ENCODE assay signal across 29 mouse cellular contexts in the genomic region with DNA sequence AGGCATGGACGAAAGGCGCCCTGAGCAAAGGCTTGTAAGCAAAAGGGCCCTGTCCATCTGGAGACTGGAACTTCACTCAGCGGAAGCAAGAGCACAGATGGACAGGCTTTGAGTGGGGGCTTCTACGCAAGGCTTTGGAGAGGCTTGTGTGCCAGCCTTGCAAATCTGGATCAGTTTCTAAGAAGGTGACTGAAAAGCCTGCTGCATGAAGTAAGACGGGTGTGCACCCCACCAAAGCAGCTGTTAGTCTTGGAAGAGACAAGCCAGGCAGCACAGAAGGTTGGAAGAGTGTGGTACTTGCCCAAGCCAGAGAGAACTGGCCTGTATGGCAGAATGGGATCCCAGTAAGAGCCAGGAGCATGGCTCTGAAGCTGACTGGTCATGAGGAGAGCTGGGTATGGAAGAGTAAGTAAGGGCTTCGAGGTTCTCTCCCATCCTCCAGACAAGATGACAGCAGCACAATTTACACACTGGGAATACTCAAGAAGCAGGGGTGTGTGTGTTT. TPM values are rescaled to one million over a fixed set of nuclear protein-coding genes. Genes with fewer than 3 reads are reported as not detected.
DNase-seq lines count a peak whose midpoint lies in the region; ATAC-seq lines count a peak whose summit lies in the region.
"Had no signal": no experiment of that assay in that cellular context is flagged by ENCODE, and none has a peak within 500 bp of the region (broad histone marks: within the 10 kb centered on the region; RNA-seq: fewer than 3 reads in every experiment).

No protein-coding gene starts in this region.

- WGBS in midbrain, embryonic 11.5 days: 94% methylated on average over 6 of the region's 6 CpGs
- 93% methylated on average over 6 of the region's 6 CpGs for WGBS in midbrain, embryonic 13.5 days

- peaks cover 23% of the 10 kb centered on the region for H3K36me3 ChIP-seq in midbrain, embryonic 11.5 days (ENCODE audit: control insufficient read depth, insufficient read depth, low read length)
- H3K36me3 ChIP-seq in midbrain, embryonic 13.5 days: peaks cover 94% of the 10 kb centered on the region

- no peak overlapping the region for H3K27ac ChIP-seq in midbrain, embryonic 11.5 days (ENCODE audit: low read depth, low read length)
- no peak overlapping the region for H3K27ac ChIP-seq in midbrain, embryonic 13.5 days
- H3K27ac ChIP-seq: embryonic facial prominence, embryonic 12.5 days; embryonic facial prominence, embryonic 15.5 days; gastrocnemius, adult 2 months; hindbrain, embryonic 12.5 days; hindbrain, embryonic 15.5 days had no signal

- no peak overlapping the region for H3K9ac ChIP-seq in midbrain, embryonic 11.5 days (ENCODE audit: low read length)
- no peak overlapping the region for H3K9ac ChIP-seq in midbrain, embryonic 13.5 days (replicated peaks)
- H3K9ac ChIP-seq: embryonic facial prominence, embryonic 12.5 days; embryonic facial prominence, embryonic 15.5 days; forebrain, postnatal 0 days; hindbrain, embryonic 12.5 days; hindbrain, embryonic 15.5 days had no signal

- H3K4me3 ChIP-seq in midbrain, embryonic 11.5 days (ENCODE audit: low read depth, low read length): no peak overlapping the region
- no peak overlapping the region for H3K4me3 ChIP-seq in midbrain, embryonic 13.5 days (replicated peaks)
- H3K4me3 ChIP-seq: embryonic facial prominence, embryonic 12.5 days; embryonic facial prominence, embryonic 15.5 days; gastrocnemius, adult 2 months; hindbrain, embryonic 12.5 days; hindbrain, embryonic 15.5 days had no signal

- DNase-seq in cerebellum, adult 11-12 months: peak; percentile 60
- DNase-seq in midbrain, embryonic 11.5 days (ENCODE audit: low spot score, missing footprints): peak; percentile 33
- DNase-seq in cerebellum, postnatal 10 days: peak; percentile 75 to 82
- DNase-seq in cerebellum, postnatal 36 days: peak; percentile 37 to 45
- no peak for DNase-seq in urinary bladder, postnatal 36 days (ENCODE audit: low spot score in 2 of 2)
- DNase-seq: adrenal gland, postnatal 10 days; adrenal gland, postnatal 36 days; B cell, adult 2 months; forebrain, postnatal 0 days; gastrocnemius, adult 2 months; gastrocnemius, postnatal 14 days; heart, adult 11 months had no signal

- no peak overlapping the region for H3K4me2 ChIP-seq in midbrain, embryonic 11.5 days
- H3K4me2 ChIP-seq in midbrain, embryonic 13.5 days (replicated peaks): no peak overlapping the region
- H3K4me2 ChIP-seq: embryonic facial prominence, embryonic 12.5 days; embryonic facial prominence, embryonic 15.5 days; heart, embryonic 11.5 days; hindbrain, embryonic 12.5 days; hindbrain, embryonic 15.5 days had no signal

- ATAC-seq in cerebellum, adult (ENCODE audit: insufficient number of reproducible peaks, low FRiP score, low TSS enrichment): no peak
- ATAC-seq in midbrain, embryonic 11.5 days (ENCODE audit: low FRiP score): no peak
- no peak for ATAC-seq in midbrain, embryonic 13.5 days
- ATAC-seq: forebrain, embryonic 14.5 days; forebrain, postnatal 0 days; intestine, postnatal 0 days; Patski had no signal

- H3K4me1 ChIP-seq in midbrain, embryonic 11.5 days (ENCODE audit: control insufficient read depth, insufficient read depth, low read length): no peaks in the 10 kb centered on the region
- no peaks in the 10 kb centered on the region for H3K4me1 ChIP-seq in midbrain, embryonic 13.5 days (replicated peaks)
- H3K4me1 ChIP-seq: embryonic facial prominence, embryonic 12.5 days; embryonic facial prominence, embryonic 15.5 days; hindbrain, embryonic 12.5 days; hindbrain, embryonic 15.5 days had no signal

- no peaks in the 10 kb centered on the region for H3K27me3 ChIP-seq in midbrain, embryonic 11.5 days (ENCODE audit: control insufficient read depth, insufficient read depth, low read length)
- no peaks in the 10 kb centered on the region for H3K27me3 ChIP-seq in midbrain, embryonic 13.5 days
- H3K27me3 ChIP-seq: CH12.LX; embryonic facial prominence, embryonic 12.5 days; embryonic facial prominence, embryonic 15.5 days; hindbrain, embryonic 12.5 days; hindbrain, embryonic 15.5 days; Patski had no signal

- H3K9me3 ChIP-seq in midbrain, embryonic 11.5 days (ENCODE audit: control insufficient read depth, low read length): no peaks in the 10 kb centered on the region
- H3K9me3 ChIP-seq in midbrain, embryonic 13.5 days: no peaks in the 10 kb centered on the region
- H3K9me3 ChIP-seq: embryonic facial prominence, embryonic 12.5 days; embryonic facial prominence, embryonic 15.5 days; G1E; hindbrain, embryonic 12.5 days; hindbrain, embryonic 15.5 days had no signal

RNA-seq across cellular contexts. Expression of gene Saal1, which starts 9.9 kb away (rescaled TPM):
- 42.4 and 44.1 TPM in 2 replicates for polyA plus RNA-seq in midbrain, embryonic 11.5 days (2014; fragmentation: Nextera tagmentation; extraction: Ambion mirVana)
- polyA plus RNA-seq in midbrain, embryonic 13.5 days (2015; fragmentation: Nextera tagmentation; extraction: Ambion mirVana): 19.0 and 19.6 TPM in 2 replicates

RNA-seq across cellular contexts. Expression of gene Saa3, which starts 14.9 kb away (rescaled TPM):
- polyA plus RNA-seq in midbrain, embryonic 11.5 days (2014; fragmentation: Nextera tagmentation; extraction: Ambion mirVana): 0.07 TPM in 1 of 2 replicates, not detected in the other
- polyA plus RNA-seq in midbrain, embryonic 13.5 days (2015; fragmentation: Nextera tagmentation; extraction: Ambion mirVana): 0.17 TPM in 1 of 2 replicates, not detected in the other
- polyA plus RNA-seq: forebrain, embryonic 11.5 days; frontal cortex, adult 2 months; G1E; heart, embryonic 11.5 days; heart, embryonic 14.5 days had no signal

RNA-seq across cellular contexts. Expression of gene Tph1, which starts 28.2 kb away (rescaled TPM):
- 0.21 and 0.59 TPM in 2 replicates for polyA plus RNA-seq in midbrain, embryonic 11.5 days (2014; fragmentation: Nextera tagmentation; extraction: Ambion mirVana)
- 0.12 and 0.41 TPM in 2 replicates for polyA plus RNA-seq in midbrain, embryonic 13.5 days (2015; fragmentation: Nextera tagmentation; extraction: Ambion mirVana)
- polyA plus RNA-seq: heart, embryonic 11.5 days; Patski had no signal

RNA-seq across cellular contexts. Expression of gene Saa4, which starts 31.8 kb away (rescaled TPM):
- polyA plus RNA-seq in midbrain, embryonic 11.5 days (2014; fragmentation: Nextera tagmentation; extraction: Ambion mirVana): not detected in 2 replicates
- polyA plus RNA-seq in midbrain, embryonic 13.5 days (2015; fragmentation: Nextera tagmentation; extraction: Ambion mirVana): not detected in 2 replicates
- polyA plus RNA-seq: embryonic facial prominence, embryonic 12.5 days; embryonic facial prominence, embryonic 15.5 days; forebrain, embryonic 11.5 days; forebrain, embryonic 14.5 days; forebrain, postnatal 0 days; frontal cortex, adult 2 months; G1E; heart, embryonic 14.5 days; heart, postnatal 0 days; hindbrain, embryonic 12.5 days; hindbrain, embryonic 15.5 days; intestine, embryonic 14.5 days; intestine, postnatal 0 days; Patski had no signal

RNA-seq across cellular contexts. Expression of gene Saa1, which starts 42.2 kb away (rescaled TPM):
- not detected in 2 replicates for polyA plus RNA-seq in midbrain, embryonic 11.5 days (2014; fragmentation: Nextera tagmentation; extraction: Ambion mirVana)
- polyA plus RNA-seq in midbrain, embryonic 13.5 days (2015; fragmentation: Nextera tagmentation; extraction: Ambion mirVana): not detected in 2 replicates
- polyA plus RNA-seq: embryonic facial prominence, embryonic 15.5 days; forebrain, embryonic 11.5 days; forebrain, embryonic 14.5 days; frontal cortex, adult 2 months; G1E; heart, embryonic 14.5 days; heart, postnatal 0 days; hindbrain, embryonic 15.5 days; Patski had no signal

Comparison
In these comparisons a context has a peak if more than half of its experiments do, and no peak if none do; other contexts are left out.
1. DNase-seq: peak in cerebellum, adult 11-12 months (single experiment), midbrain, embryonic 11.5 days (single experiment), cerebellum, postnatal 10 days (2 of 2) and cerebellum, postnatal 36 days (2 of 2); none in urinary bladder, postnatal 36 days (0 of 2).